Mouse (Mus musculus) activated CD4-positive, CD25-positive, alpha-beta regulatory T cell, adult 4 months (primary cell): ENCODE results near the gene Ttc25. TPM values are rescaled to one million over a fixed set of nuclear protein-coding genes. Genes with fewer than 3 reads are reported as not detected.
"Not testable (repeated sequence)": the region's sequence is repeated elsewhere in the genome, so short reads cannot be mapped to it uniquely, and the experiment has no call there.

Experiments used
- ATAC-seq: one replicate; pipeline ENCODE4 v1.8.0; 2017
- polyA plus RNA-seq, 2 experiments: library from polyadenylated mRNA; unstranded; fragments of 100-300 nt; shearing (Covaris generic); gene quantifications; one replicate each; pipeline ENCODE4 v1.2.1; 2017

Ttc25 gene
- polyA plus RNA-seq, 2 experiments from 2014 or later, result 0.15 TPM; not detected in 1

GRCm38 (mm10) chr11:100533871-100534270 is 11.5 kb upstream of the Ttc25 start:
- ATAC-seq, result no peak

GRCm38 (mm10) chr11:100534411-100534810 is 11.0 kb upstream of the Ttc25 start:
- not testable (repeated sequence) for ATAC-seq

- not testable (repeated sequence) for ATAC-seq
Measured at GRCm38 (mm10) chr11:100534821-100535220, 10.6 kb upstream of the Ttc25 start.

- ATAC-seq, result no peak
Measured at GRCm38 (mm10) chr11:100535996-100536395, 9.4 kb upstream of the Ttc25 start.

GRCm38 (mm10) chr11:100536466-100536865 is 8.9 kb upstream of the Ttc25 start:
- no peak for ATAC-seq

GRCm38 (mm10) chr11:100540966-100541365 is 4.4 kb upstream of the Ttc25 start:
- ATAC-seq, result no peak

GRCm38 (mm10) chr11:100541577-100541976 is 3.8 kb upstream of the Ttc25 start:
- no peak for ATAC-seq

GRCm38 (mm10) chr11:100545746-100546085 is 309 bp downstream of the Ttc25 start:
- ATAC-seq, result peak; percentile 32

GRCm38 (mm10) chr11:100546955-100547354 is 1.5 kb downstream of the Ttc25 start:
- no peak for ATAC-seq

GRCm38 (mm10) chr11:100548141-100548540 is 2.7 kb downstream of the Ttc25 start:
- ATAC-seq, result no peak

- ATAC-seq, result no peak
Measured at GRCm38 (mm10) chr11:100549466-100549865, 4.1 kb downstream of the Ttc25 start.

GRCm38 (mm10) chr11:100550101-100550500 is 4.7 kb downstream of the Ttc25 start:
- no peak for ATAC-seq

GRCm38 (mm10) chr11:100552842-100553241 is 7.4 kb downstream of the Ttc25 start:
- no peak for ATAC-seq

GRCm38 (mm10) chr11:100555583-100555982 is 10.2 kb downstream of the Ttc25 start:
- ATAC-seq, result peak; percentile 66

GRCm38 (mm10) chr11:100557563-100557962 is 12.2 kb downstream of the Ttc25 start:
- no peak for ATAC-seq

GRCm38 (mm10) chr11:100559476-100559875 is 14.1 kb downstream of the Ttc25 start:
- no peak for ATAC-seq

GRCm38 (mm10) chr11:100561748-100562147 is 16.3 kb downstream of the Ttc25 start:
- ATAC-seq, result no peak

- no peak for ATAC-seq
Measured at GRCm38 (mm10) chr11:100564297-100564696, 18.9 kb downstream of the Ttc25 start.

- no peak for ATAC-seq
Measured at GRCm38 (mm10) chr11:100564703-100565102, 19.3 kb downstream of the Ttc25 start.

- no peak for ATAC-seq
Measured at GRCm38 (mm10) chr11:100567229-100567628, 21.8 kb downstream of the Ttc25 start.

- ATAC-seq, result no peak
Measured at GRCm38 (mm10) chr11:100567815-100568245, 22.4 kb downstream of the Ttc25 start.

GRCm38 (mm10) chr11:100568692-100569091 is 23.3 kb downstream of the Ttc25 start:
- no peak for ATAC-seq

GRCm38 (mm10) chr11:100569789-100570188 is 24.4 kb downstream of the Ttc25 start:
- ATAC-seq, result no peak

GRCm38 (mm10) chr11:100570430-100571201 is 25.2 kb downstream of the Ttc25 start:
- ATAC-seq, result no peak

GRCm38 (mm10) chr11:100571202-100571567 is 25.8 kb downstream of the Ttc25 start:
- ATAC-seq, result no peak
